Mouse (Mus musculus) spleen, adult 2 months (tissue): ENCODE measurements around the gene Actrt2.

Experiments
- CTCF ChIP-seq: fragments of 200-500 bp; IDR thresholded peaks from 2 replicates; pipeline ENCODE4 v1.5.1; 2011; ENCODE audit warnings: mild to moderate bottlenecking, inconsistent platforms; ENCODE audit not compliant: insufficient read depth, insufficient read length, insufficient replicate concordance; ENCODE audit errors: extremely low read depth
- POLR2A ChIP-seq: fragments of 200-500 bp; IDR thresholded peaks from 2 replicates; pipeline ENCODE4 v1.6.1; 2011; ENCODE audit warnings: low read depth, low read length, inconsistent platforms

- no peak for TF ChIP-seq CTCF
- TF ChIP-seq POLR2A, result no peak
Measured at GRCm38 (mm10) chr4:154699236-154699635, 31.6 kb upstream of the Actrt2 start.
